Mouse (Mus musculus) liver, embryonic 14.5 days (tissue): ENCODE results near the gene Abhd2. TPM values are rescaled to one million over a fixed set of nuclear protein-coding genes. Genes with fewer than 3 reads are reported as not detected.

Source experiments
- ATAC-seq: fragments of 200-750 bp; cut with Nextera tagmentation; 2 replicates; pipeline ENCODE4 v1.8.0; 2017; ENCODE audit warnings: moderate number of reproducible peaks, mild to moderate bottlenecking, moderate library complexity; ENCODE audit not compliant: insufficient read depth
- DNase-seq, 3 experiments: peaks; one replicate each; pipeline ENCODE4 v3.0.0-alpha.2; 2012 to 2013; ENCODE audit warnings: low read depth in 3 of 3, low spot score in 3 of 3
- H3K27ac ChIP-seq: fragments of 300-500 bp; sonication (generic); 2 replicates; pipeline ENCODE4 v1.5.1; 2014; ENCODE audit warnings: moderate library complexity, mild to moderate bottlenecking, control low read depth, inconsistent platforms
- H3K27me3 ChIP-seq: fragments of 300-500 bp; sonication (generic); 2 replicates; pipeline ENCODE4 v1.6.1; 2014; ENCODE audit warnings: mild to moderate bottlenecking, low read length, moderate library complexity; ENCODE audit not compliant: control insufficient read depth, insufficient read depth
- H3K36me3 ChIP-seq: fragments of 300-500 bp; sonication (generic); replicated peaks from 2 replicates; pipeline ENCODE4 v1.6.1; 2014; ENCODE audit warnings: low read depth; ENCODE audit not compliant: control insufficient read depth, insufficient read depth
- H3K4me1 ChIP-seq, 2 experiments: fragments of 200-500 bp in 1 of 2; fragments of 300-500 bp in 1 of 2; sonication (generic) in 1 of 2; replicated peaks; 2 replicates each; pipeline ENCODE4 v1.6.1; 2012 to 2014; ENCODE audit warnings: antibody characterized with exemption in 1 of 2, inconsistent platforms in 1 of 2, low read length in 1 of 2; ENCODE audit not compliant: control insufficient read depth in 2 of 2, insufficient read depth in 2 of 2
- H3K4me2 ChIP-seq: fragments of 300-500 bp; sonication (generic); 2 replicates; pipeline ENCODE4 v1.6.1; 2014; ENCODE audit warnings: low read depth, mild to moderate bottlenecking, control low read depth, moderate library complexity
- H3K4me3 ChIP-seq, 2 experiments: fragments of 200-500 bp in 1 of 2; fragments of 300-500 bp in 1 of 2; sonication (generic) in 1 of 2; 2 replicates each; pipeline ENCODE4 v1.5.1; 2012 to 2014; ENCODE audit warnings: low read depth in 2 of 2, low read length in 2 of 2, mild to moderate bottlenecking in 2 of 2, control low read depth in 1 of 2, inconsistent platforms in 1 of 2, moderate library complexity in 1 of 2; ENCODE audit not compliant: insufficient read depth in 1 of 2
- H3K9ac ChIP-seq: fragments of 300-500 bp; sonication (generic); replicated peaks from 2 replicates; pipeline ENCODE4 v1.6.1; 2014; ENCODE audit warnings: mild to moderate bottlenecking, control low read depth, moderate library complexity
- H3K9me3 ChIP-seq: fragments of 300-500 bp; sonication (generic); 2 replicates; pipeline ENCODE4 v1.6.1; 2016; ENCODE audit warnings: low read length, mixed read lengths; ENCODE audit not compliant: control insufficient read depth
- CTCF ChIP-seq: IDR thresholded peaks from 2 replicates; pipeline ENCODE4 v1.5.1; 2016; ENCODE audit warnings: antibody characterized with exemption, low read depth, control low read depth
- EP300 ChIP-seq: IDR thresholded peaks from 2 replicates; pipeline ENCODE4 v1.6.1; 2016; ENCODE audit warnings: antibody characterized with exemption, low read depth
- WGBS: fragments of 180-500 bp; shearing (Covaris S2); extraction: QIAGEN DNeasy Blood & Tissue Kit; methylation state at CpG from one replicate; pipeline ENCODE4 v1.1.7; 2014; ENCODE audit not compliant: insufficient replicate concordance; 5-methylcytosine and 5-hydroxymethylcytosine counted together
- polyA plus RNA-seq, 2 experiments: library from polyadenylated mRNA; depleted of rRNA in 1 of 2; stranded (reverse) in 1 of 2; unstranded in 1 of 2; fragments of >200 nt; fragmentation: Nextera tagmentation in 1 of 2; extraction: Ambion mirVana in 1 of 2; gene quantifications; 2 replicates each; pipeline versions ENCODE4 v1.2.1 to v1.2.3; 2012 to 2014

Gene Abhd2
- polyA plus RNA-seq, 2 experiments: 5.6 to 11.4 TPM

DNA sequence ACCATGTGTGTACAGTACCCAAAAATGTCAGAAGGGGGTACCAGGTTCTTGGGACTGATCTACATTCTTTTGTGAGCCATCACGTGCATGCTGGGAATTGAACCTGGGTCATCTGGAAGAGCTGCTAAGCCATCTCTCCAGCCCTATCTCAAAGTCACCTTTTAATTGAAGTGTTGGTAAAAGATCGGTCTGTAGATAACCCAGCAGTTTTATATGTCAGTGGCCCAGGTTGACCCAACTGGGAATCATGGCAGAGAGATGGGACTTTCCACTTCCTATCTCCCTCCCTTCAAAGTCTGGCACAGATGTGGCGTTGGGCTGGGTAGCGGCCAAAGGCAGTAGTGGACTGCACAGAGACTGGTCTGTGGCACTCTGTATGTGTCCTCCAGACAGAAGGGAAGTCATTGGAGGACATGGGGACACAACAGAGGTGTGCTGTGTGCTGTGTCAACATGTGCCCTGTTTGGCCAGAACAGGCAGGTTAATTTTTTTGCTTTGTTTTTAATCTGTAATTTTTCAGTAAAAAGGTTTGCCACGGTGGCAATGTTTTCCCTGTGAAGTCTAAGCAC is 38.5 kb downstream of the Abhd2 start:
- Histone ChIP-seq H3K27me3 (no peaks in the 10 kb centered on the region), H3K27ac (no peak overlapping the region), H3K4me1 (peaks cover 23 to 56% of the 10 kb centered on the region in 2 experiments), H3K9me3 (no peaks in the 10 kb centered on the region), H3K36me3 (no peaks in the 10 kb centered on the region), H3K4me3 (no peak overlapping the region), H3K9ac (no peak overlapping the region), H3K4me2 (no peak overlapping the region)
- TF ChIP-seq CTCF (no peak), EP300 (no peak)
- 83% methylated on average over 5 of the region's 5 CpGs for WGBS
- DNase-seq (no peak), ATAC-seq (no peak)

DNA sequence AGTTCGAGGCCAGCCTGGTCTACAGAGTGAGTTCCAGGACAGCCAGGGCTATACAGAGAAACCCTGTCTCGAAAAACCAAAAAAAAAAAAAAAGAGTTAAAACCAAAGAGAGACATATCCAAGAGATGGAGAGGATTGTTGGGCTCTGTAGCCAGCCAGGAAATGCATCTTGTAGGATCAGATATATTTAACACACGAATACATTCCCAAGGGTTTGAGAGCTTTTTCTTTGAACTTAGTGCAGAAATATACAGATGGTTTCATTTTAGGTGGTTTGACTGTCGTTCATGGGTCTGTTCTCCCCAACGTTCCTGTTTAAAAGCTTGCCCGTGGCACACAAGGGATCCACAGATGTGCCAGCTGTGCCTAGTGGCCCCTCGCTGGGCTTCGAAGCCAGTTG is 39.2 kb downstream of the Abhd2 start:
- Histone ChIP-seq H3K4me2 (no peak overlapping the region), H3K4me3 (no peak overlapping the region), H3K9ac (no peak overlapping the region), H3K9me3 (no peaks in the 10 kb centered on the region), H3K36me3 (no peaks in the 10 kb centered on the region), H3K27me3 (no peaks in the 10 kb centered on the region), H3K27ac (no peak overlapping the region), H3K4me1 (peaks cover 23 to 56% of the 10 kb centered on the region in 2 experiments)
- no peak for TF ChIP-seq EP300
- TF ChIP-seq CTCF: no peak
- no peak for DNase-seq
- 75% methylated on average over 8 of the region's 8 CpGs for WGBS
- ATAC-seq: no peak

DNA sequence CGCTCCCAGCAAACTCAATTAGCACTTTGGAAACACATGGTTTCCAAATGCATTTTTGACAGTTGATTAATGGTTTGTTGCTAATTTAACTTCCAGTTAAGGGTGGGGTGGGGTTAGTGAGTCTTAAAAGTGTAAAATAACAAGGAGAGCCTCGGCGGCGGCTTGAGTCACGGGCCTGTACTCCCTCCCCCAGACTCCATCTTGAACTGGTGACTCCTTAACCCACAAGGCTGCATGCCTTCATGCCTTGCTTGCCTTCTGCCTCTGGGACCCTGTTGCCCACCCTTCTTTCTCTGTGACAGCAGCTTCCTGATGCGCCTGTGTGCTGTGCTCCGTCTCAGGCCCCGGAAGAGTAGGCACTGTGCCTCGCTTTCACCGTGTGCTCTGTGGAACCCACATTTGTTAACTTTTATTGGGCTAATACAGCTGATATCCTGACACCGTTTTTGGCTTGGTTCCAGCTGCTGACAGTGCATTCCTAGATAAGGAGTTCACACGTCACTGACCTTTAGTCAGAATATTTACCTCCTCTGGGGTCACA is 40.6 kb downstream of the Abhd2 start:
- peaks cover 20 to 57% of the 10 kb centered on the region in 2 experiments for H3K4me1 ChIP-seq
- H3K4me2 ChIP-seq: peak overlapping the region; percentile 34
- no peaks in the 10 kb centered on the region for H3K36me3 ChIP-seq
- peak overlapping the region; percentile 15; the same call in 1 of the 2 replicates for H3K27ac ChIP-seq
- DNase-seq (peak; percentile 48 to 54 (median 48)), ATAC-seq (peak; percentile 42; the same call in 1 of the 2 replicates)
- H3K9ac ChIP-seq: no peak overlapping the region; the same call in 1 of the 2 replicates
- TF ChIP-seq CTCF (no peak), EP300 (peak; percentile 22; the same call in 1 of the 2 replicates)
- no peaks in the 10 kb centered on the region for H3K27me3 ChIP-seq
- WGBS: 21% methylated on average over 12 of the region's 12 CpGs
- no peaks in the 10 kb centered on the region for H3K9me3 ChIP-seq
- H3K4me3 ChIP-seq: no peak overlapping the region

DNA sequence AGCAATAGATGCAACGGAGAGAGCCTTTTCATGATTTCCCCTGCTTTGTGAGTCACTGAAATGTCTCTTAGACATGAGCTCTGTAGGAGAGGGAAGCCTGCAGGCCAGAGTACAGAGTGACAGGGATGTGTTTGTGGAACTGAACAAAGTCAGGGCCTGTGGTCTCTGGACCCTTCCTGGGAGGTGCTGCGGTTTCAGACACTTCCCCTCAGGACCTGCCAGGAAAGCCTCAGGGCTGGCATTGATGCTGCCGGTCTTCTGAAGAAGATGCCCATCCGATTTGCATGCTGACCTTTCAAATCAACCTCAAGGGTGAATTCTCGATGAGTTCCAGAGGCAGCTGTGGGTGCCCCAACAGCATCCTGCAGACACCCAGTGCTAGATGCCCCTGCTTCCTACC is 41.5 kb downstream of the Abhd2 start:
- no peak for ATAC-seq
- H3K27ac ChIP-seq: no peak overlapping the region
- peaks cover 20 to 51% of the 10 kb centered on the region in 2 experiments for H3K4me1 ChIP-seq
- H3K9ac ChIP-seq: no peak overlapping the region
- DNase-seq: no peak
- H3K4me2 ChIP-seq: no peak overlapping the region
- 27% methylated on average over 5 of the region's 5 CpGs for WGBS
- H3K9me3 ChIP-seq: no peaks in the 10 kb centered on the region
- TF ChIP-seq CTCF (no peak), EP300 (no peak)
- no peak overlapping the region for H3K4me3 ChIP-seq
- no peaks in the 10 kb centered on the region for H3K36me3 ChIP-seq
- H3K27me3 ChIP-seq: no peaks in the 10 kb centered on the region

DNA sequence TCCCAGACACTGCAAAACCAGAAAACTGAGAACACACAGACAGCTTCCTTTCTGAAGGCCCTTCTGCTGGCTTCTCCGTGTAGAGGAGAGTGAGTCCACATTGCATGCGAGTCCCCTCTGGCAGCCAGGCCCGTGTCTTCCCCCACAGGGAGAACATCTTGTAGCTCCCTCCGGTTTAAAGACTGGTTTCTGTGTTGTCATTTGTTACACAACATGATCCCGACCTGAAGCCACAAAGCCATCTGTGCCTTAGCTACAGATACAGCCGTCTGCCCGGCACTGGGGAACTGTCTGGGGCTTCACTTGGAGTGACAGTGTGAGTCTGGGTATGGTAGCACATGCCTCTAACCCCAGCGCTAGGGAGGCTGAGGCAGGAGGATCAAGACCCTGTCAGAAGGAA is 42.1 kb downstream of the Abhd2 start:
- H3K4me2 ChIP-seq: no peak overlapping the region
- DNase-seq (no peak), ATAC-seq (no peak)
- H3K27me3 ChIP-seq: no peaks in the 10 kb centered on the region
- WGBS: 26% methylated on average over 8 of the region's 8 CpGs
- H3K27ac ChIP-seq: no peak overlapping the region
- no peak overlapping the region for H3K9ac ChIP-seq
- no peak overlapping the region for H3K4me3 ChIP-seq
- H3K4me1 ChIP-seq: peaks cover 20 to 51% of the 10 kb centered on the region in 2 experiments
- H3K36me3 ChIP-seq: no peaks in the 10 kb centered on the region
- H3K9me3 ChIP-seq: no peaks in the 10 kb centered on the region
- TF ChIP-seq CTCF (no peak), EP300 (no peak)
